ENCODE assay signal across 13 mouse cellular contexts in the genomic region with DNA sequence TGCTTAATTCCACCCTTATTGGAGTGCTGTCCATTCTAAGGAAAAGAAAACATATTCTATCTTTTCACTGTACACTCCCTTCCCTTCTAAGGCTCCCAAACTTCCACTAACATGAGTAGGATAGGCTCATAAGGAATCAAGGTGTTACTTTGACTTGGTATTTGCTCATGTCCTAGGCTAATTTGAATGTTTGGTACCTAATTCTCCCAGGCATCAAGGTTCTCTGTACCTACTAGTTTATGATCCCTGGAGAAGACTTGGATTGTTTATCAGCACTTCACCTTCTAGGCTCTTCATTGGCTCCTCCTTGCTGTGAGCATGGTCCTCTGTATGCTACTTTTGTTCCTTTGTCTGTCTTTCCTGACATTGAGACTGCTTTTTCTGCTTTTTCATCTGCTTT. TPM values are rescaled to one million over a fixed set of nuclear protein-coding genes. Genes with fewer than 3 reads are reported as not detected.
"Had no signal": no experiment of that assay in that cellular context is flagged by ENCODE, and none has a peak within 500 bp of the region (broad histone marks: within the 10 kb centered on the region; RNA-seq: fewer than 3 reads in every experiment).

A gene (plus strand): TSS at position 301 of the 400 bp plus-strand sequence.

- DNase-seq: retina, postnatal 1 day; right cerebral cortex, adult 18-20 months; right cerebral cortex, postnatal 14 days; right cerebral cortex, postnatal 25 days; right cerebral cortex, postnatal 4 days; spleen, adult 18-20 months; thymus, adult 18-20 months; thymus, adult 2 months; thymus, postnatal 14 days; thymus, postnatal 25 days; thymus, postnatal 36 days; thymus, postnatal 4 days had no signal

RNA-seq across cellular contexts. Expression of the gene that starts here (rescaled TPM):
- total RNA-seq: neutrophil, adult 5-6 weeks had no signal
